Mouse (Mus musculus) G1E (cell line): ENCODE data around the gene Hoxd10. TPM values are rescaled to one million over a fixed set of nuclear protein-coding genes. Genes with fewer than 3 reads are reported as not detected.

ENCODE experiments used
- ATAC-seq: 2 replicates; pipeline ENCODE4 v1.8.0; 2016; ENCODE audit warnings: mild to moderate bottlenecking; ENCODE audit not compliant: insufficient number of reproducible peaks, poor library complexity, low FRiP score, severe bottlenecking; ENCODE audit errors: extremely low read depth
- DNase-seq: peaks from one replicate; pipeline ENCODE4 v3.0.0; 2012; ENCODE audit warnings: low spot score
- H3K27me3 ChIP-seq: 2 replicates; pipeline ENCODE4 v1.6.1; 2012; ENCODE audit warnings: mild to moderate bottlenecking, low read length, inconsistent platforms; ENCODE audit not compliant: insufficient read depth
- H3K36me3 ChIP-seq: replicated peaks from 2 replicates; pipeline ENCODE3; 2012; ENCODE audit warnings: mild to moderate bottlenecking, inconsistent platforms
- H3K4me1 ChIP-seq: 2 replicates; pipeline ENCODE4 v1.6.1; 2012; ENCODE audit warnings: low read depth, low read length, inconsistent platforms, mixed read lengths; ENCODE audit not compliant: insufficient read depth
- H3K4me3 ChIP-seq: 2 replicates; pipeline ENCODE4 v1.5.1; 2012; ENCODE audit warnings: low read depth, mild to moderate bottlenecking, inconsistent platforms, low read length, moderate library complexity, mixed read lengths
- H3K9me3 ChIP-seq: replicated peaks from 2 replicates; pipeline ENCODE4 v1.6.1; 2012; ENCODE audit warnings: inconsistent platforms
- CTCF ChIP-seq: IDR thresholded peaks from 2 replicates; pipeline ENCODE4 v1.5.1; 2012; ENCODE audit warnings: low read depth, low read length, inconsistent platforms, mixed read lengths
- GATA1 ChIP-seq: IDR thresholded peaks from 2 replicates; pipeline ENCODE4 v1.6.1; 2012; ENCODE audit warnings: borderline replicate concordance, low read length, inconsistent platforms, mixed read lengths
- GATA2 ChIP-seq: IDR thresholded peaks from 2 replicates; pipeline ENCODE4 v1.6.1; 2012; ENCODE audit warnings: low read depth, low read length, inconsistent platforms, borderline replicate concordance
- POLR2AphosphoS5 ChIP-seq: IDR thresholded peaks from 2 replicates; pipeline ENCODE4 v1.6.1; 2012; ENCODE audit warnings: low read depth, low read length, inconsistent platforms; ENCODE audit not compliant: insufficient replicate concordance
- TAL1 ChIP-seq: conservative IDR thresholded peaks from 2 replicates; pipeline ENCODE4 v1.6.1; 2012; ENCODE audit warnings: low read depth, low read length, inconsistent platforms, mixed read lengths
- polyA plus RNA-seq: library from polyadenylated mRNA; stranded (reverse); fragments of >175 nt; gene quantifications from 2 replicates; pipeline ENCODE4 v1.2.3, GENCODE M21; 2012
- total RNA-seq, 2 experiments: library from RNA; stranded (forward) in 1 of 2; stranded (reverse) in 1 of 2; fragments of 200-1000 nt in 1 of 2; fragments of >200 nt in 1 of 2; fragmentation: Nextera tagmentation in 1 of 2; gene quantifications; 2 replicates each; pipeline ENCODE4 v1.2.3; 2014 to 2017

Gene Hoxd10
- total and polyA plus RNA-seq, 3 experiments: 0.22 TPM; not detected in 2

DNA sequence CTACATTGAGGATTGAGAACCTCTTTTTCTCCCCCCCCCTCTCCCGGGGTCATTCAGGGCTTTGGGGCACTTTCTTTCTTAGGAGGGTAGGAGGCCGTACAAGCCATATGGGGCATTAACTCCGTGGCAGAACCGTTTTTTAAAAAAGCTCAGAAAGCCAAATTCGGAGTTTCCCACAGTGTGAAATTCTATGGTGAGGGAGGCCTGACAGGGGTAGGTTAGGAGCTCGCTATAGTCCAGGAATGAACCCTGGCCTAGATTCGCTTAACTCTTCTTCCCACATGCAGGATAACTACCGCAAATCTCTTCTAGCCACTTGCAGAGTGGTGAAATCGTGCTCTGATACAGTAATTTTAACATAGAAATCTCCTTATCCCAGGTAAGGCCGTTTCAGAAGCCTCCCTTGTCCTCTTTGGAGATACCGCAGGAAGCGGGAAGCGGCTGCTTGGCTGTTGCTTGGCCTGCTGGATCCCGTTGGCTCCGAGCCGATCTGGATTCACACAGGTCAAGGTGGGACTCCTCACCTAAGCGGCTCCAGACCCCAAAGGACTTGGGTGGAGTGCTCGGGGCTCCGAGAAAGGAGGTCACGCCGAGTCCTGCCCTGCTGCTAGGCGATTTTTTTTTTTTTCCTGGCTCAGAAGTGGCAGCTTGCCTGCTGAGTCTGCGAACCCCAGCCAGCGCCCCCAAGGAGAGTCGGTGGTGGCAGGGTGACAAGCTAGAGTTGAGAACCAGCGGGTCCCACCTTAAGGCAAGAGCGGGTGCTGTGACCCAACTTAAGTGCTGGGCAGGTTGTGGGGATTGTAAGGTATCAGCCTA lies 43.5 kb downstream of the Hoxd10 start:
- H3K9me3 ChIP-seq: no peaks in the 10 kb centered on the region
- H3K27me3 ChIP-seq: peaks cover 81% of the 10 kb centered on the region
- peaks cover 9% of the 10 kb centered on the region for H3K4me1 ChIP-seq
- TF ChIP-seq GATA1: no peak
- no peak for TF ChIP-seq POLR2AphosphoS5
- TF ChIP-seq TAL1: no peak
- no peak for TF ChIP-seq GATA2
- TF ChIP-seq CTCF: no peak
- no peak for ATAC-seq
- DNase-seq: no peak
- H3K36me3 ChIP-seq: no peaks in the 10 kb centered on the region
- no peak overlapping the region for H3K4me3 ChIP-seq

DNA sequence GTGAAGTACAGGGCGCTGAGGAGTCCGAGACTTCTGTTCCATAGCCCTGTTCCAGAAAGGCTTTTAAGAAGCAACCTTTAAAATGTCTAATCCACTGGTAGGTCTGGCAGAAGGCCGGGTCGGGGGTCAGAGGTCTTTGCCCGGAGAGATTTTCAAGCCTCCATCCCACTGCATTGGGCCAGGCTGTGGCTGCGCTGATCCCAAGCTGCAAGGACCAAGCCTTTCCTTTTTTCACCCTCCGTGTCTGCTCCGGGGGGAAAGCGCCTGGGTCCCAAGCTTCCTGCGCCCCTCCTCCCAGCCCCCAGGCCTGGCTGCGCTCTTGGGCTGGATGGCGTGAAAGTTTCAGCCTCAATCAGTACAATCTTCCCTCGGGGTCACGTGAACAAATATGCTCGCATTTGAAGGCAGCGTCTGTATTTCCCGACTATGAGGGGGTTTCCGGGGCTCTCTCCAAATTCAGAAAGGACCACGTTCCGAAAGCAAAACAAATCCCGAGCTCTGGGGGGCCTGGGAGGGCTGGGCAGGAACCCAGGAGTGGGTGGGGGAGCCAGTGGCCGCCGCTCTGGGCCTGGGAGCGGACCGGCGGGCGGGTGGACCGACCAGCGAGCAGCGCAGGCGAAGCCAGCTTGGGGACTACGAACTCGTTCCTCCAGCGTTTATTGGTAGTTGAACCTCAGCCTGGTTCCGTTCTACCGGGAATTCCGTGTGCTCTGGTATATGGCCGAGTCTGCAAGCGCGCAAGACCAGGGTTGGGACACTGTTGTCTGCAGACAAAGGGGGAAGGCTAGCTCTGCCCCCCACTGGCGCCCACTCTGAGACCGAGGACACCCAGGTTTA lies 44.3 kb downstream of the Hoxd10 start:
- DNase-seq: no peak
- Histone ChIP-seq H3K4me3 (no peak overlapping the region), H3K36me3 (no peaks in the 10 kb centered on the region), H3K9me3 (no peaks in the 10 kb centered on the region), H3K27me3 (peaks cover 84% of the 10 kb centered on the region), H3K4me1 (peaks cover 9% of the 10 kb centered on the region)
- ATAC-seq: no peak
- TF ChIP-seq CTCF: no peak
- no peak for TF ChIP-seq POLR2AphosphoS5

DNA sequence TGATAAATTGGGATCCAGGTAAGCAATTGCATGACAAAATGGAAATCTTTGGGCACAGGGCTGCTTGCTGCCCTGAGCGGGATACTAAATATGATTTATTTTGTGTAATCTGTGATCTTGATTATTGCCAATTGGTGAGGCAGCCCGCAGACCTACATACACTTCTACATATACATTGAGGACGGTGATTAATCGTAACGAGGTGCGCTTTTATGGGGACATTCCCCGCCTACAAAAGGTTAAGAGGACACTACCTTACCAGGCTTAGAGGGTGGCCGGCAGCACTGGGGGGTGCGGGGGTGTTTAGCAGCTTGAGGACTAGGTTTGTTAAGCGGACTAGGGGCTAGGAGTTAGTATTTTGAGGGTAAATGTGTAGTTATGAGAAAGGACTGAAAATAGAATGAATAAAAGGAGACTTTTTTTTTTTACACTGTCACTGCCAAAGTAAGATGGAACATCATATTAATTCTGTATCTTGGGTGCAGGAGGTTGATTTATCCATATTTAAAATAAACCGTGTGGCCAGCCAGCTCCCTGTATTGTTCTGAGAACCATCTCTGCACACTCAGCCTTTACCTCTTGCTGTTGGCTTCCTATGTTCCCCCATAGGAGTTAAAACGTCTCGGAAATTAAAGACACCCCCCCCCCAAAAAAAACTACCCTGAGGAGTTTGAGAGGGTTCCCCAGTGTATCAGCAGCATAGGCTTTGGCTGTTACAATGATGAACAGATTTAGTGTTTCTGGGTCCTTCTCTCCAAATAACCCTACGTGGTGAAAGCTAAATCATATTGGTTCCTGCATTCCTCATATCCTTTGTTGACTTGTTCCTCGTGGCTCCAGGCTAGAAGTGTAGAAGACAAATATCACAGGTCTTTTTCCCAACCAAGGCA lies 45.2 kb downstream of the Hoxd10 start:
- Histone ChIP-seq H3K36me3 (no peaks in the 10 kb centered on the region), H3K4me1 (peaks cover 9% of the 10 kb centered on the region), H3K9me3 (no peaks in the 10 kb centered on the region), H3K27me3 (peaks cover 83% of the 10 kb centered on the region), H3K4me3 (no peak overlapping the region)
- no peak for DNase-seq
- TF ChIP-seq TAL1 (no peak), POLR2AphosphoS5 (no peak), GATA2 (no peak), CTCF (no peak), GATA1 (no peak)
- no peak for ATAC-seq

DNA sequence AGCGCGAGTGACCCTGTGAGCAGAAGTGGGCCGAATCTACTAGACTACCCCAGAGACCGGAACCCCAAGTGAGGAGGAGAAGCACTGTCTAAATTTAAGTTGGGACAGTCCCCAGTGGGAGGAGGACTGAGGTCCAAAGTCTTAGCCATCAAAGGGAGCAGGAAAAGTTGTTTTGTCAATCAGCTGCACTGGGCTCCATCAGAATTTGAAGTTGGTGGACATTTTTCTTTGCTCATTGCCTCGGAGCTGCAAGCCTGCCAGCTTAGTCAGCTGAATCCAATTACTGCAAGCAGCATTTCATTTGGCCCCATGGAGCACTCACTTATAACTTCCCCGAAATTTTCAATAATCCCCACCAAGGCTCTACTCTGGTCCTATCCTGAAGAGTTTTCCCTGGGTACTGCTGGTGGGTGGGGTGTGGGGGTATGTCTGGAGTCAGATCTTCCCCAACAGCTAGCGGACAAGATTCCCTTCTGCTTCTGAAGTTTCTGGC lies 45.9 kb downstream of the Hoxd10 start:
- Histone ChIP-seq H3K4me1 (peaks cover 7% of the 10 kb centered on the region), H3K9me3 (no peaks in the 10 kb centered on the region), H3K27me3 (peaks cover 78% of the 10 kb centered on the region), H3K36me3 (no peaks in the 10 kb centered on the region), H3K4me3 (no peak overlapping the region)
- ATAC-seq (no peak), DNase-seq (no peak)
- no peak for TF ChIP-seq CTCF
- TF ChIP-seq GATA1: no peak
- no peak for TF ChIP-seq TAL1
- TF ChIP-seq GATA2: no peak
- TF ChIP-seq POLR2AphosphoS5: no peak

DNA sequence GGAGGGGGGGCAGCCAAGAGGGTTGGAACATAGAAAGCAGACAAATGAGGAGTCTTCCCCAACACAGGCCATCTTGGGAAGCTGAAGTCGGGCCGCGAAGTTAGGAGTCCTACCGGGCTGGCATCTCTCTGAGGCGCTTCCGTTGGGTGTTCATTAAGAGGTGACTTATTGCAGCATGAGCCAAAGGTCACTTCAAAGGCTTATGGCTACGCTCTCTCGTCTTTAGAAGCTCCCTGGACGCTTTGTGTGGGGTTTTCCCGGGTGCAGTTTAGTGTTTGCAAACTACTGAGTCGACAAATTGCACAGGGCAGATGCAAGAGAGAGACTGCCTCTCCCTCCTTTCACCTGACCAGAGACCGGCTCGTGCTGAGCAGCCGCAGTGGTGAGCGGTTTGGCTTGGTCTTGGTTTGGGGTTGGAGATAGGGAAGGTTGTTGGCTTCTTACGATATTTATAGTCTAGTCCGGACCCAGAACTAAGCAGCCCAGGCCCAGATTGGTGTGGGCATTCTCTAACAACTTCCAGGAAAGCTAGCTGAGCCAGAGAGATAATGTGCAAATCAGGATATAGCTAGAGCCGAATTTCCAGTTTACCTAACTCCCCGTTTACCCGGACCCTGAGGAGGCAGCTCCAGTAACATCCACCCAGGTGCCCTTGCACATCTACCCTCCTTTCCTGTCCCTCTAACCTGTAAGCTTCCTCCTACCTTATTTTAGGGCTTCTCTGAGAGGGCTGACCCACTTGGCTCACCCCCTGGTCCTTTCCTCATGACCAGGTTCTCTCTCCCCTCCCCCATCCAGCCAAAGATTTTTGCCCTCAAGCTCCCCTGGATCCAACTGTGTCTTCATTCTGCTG lies 47.1 kb downstream of the Hoxd10 start:
- DNase-seq: no peak
- H3K36me3 ChIP-seq: no peaks in the 10 kb centered on the region
- peaks cover 4% of the 10 kb centered on the region for H3K4me1 ChIP-seq
- H3K4me3 ChIP-seq: no peak overlapping the region
- no peaks in the 10 kb centered on the region for H3K9me3 ChIP-seq
- TF ChIP-seq GATA2 (no peak), POLR2AphosphoS5 (no peak), TAL1 (no peak), CTCF (no peak), GATA1 (no peak)
- no peak for ATAC-seq
- peaks cover 74% of the 10 kb centered on the region for H3K27me3 ChIP-seq

DNA sequence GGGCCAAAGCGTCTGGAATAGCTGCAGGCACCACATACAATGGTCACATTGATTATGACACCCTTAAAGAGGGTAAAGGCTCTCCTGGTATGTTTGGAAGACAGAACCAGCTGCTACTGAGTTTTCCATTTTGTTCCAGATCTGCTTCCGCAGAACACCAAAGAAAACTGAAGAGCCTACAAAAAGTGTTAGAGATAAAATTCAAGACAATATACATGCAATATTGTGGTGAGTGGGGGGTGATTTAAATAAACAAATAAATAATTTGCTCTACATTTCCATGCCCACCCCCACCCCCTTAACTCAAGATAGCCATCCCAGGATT lies 47.7 kb downstream of the Hoxd10 start:
- Histone ChIP-seq H3K36me3 (no peaks in the 10 kb centered on the region), H3K27me3 (peaks cover 74% of the 10 kb centered on the region), H3K4me1 (peaks cover 2% of the 10 kb centered on the region; the same call in 1 of the 2 replicates), H3K4me3 (no peak overlapping the region), H3K9me3 (no peaks in the 10 kb centered on the region)
- ATAC-seq (no peak), DNase-seq (no peak)
- no peak for TF ChIP-seq POLR2AphosphoS5
- TF ChIP-seq TAL1: no peak
- TF ChIP-seq GATA1: no peak
- no peak for TF ChIP-seq GATA2
- no peak for TF ChIP-seq CTCF
